ENCODE assay signal across 27 mouse cellular contexts in the genomic region with DNA sequence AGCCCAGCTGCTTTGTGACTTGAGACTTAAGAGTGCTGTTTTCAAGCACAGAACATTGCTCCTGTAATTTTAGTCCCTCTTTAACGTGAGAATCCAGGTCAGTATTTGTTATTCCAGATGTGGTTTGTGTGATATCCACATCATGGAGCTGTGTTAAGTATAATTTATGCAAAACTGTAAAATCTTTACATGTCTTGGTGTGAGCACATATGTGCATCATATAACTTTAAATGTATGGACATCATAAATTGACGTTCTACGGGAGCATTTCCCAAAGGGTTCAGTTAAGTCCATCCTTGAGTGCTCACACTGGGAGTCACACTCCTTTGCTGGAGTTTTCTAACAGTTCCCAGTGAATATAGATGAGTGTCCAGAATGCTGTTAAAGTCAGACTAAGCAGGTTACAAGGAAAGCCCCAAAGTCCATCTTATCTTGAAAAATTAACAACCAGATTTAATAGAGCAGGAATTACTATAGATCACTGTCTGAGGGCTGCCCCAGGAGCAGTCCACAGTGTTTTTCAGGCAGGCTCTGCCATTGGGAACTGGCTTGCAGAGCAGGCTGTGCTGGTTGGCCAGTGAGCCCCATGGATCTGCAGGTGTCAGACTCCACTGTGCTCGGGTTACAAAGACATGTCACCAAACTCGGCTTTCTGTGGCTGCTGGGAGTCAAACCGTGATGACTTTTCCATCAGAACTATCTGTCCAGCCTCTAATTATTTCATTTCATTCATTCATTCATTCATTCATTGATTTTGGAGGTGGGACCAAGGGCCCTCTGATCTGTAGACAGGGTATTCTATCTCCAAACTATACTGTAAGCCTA. TPM values are rescaled to one million over a fixed set of nuclear protein-coding genes. Genes with fewer than 3 reads are reported as not detected.
DNase-seq lines count a peak whose midpoint lies in the region.
"Had no signal": no experiment of that assay in that cellular context is flagged by ENCODE, and none has a peak within 500 bp of the region (broad histone marks: within the 10 kb centered on the region; RNA-seq: fewer than 3 reads in every experiment).

No protein-coding gene starts in this region.

- H3K4me3 ChIP-seq in embryonic facial prominence, embryonic 10.5 days, result no peak overlapping the region
- H3K4me3 ChIP-seq: embryonic facial prominence, embryonic 13.5 days; embryonic facial prominence, embryonic 15.5 days; erythroblast, embryonic 14.5 days; forebrain, embryonic 10.5 days; forebrain, embryonic 12.5 days had no signal

- no peaks in the 10 kb centered on the region for H3K9me3 ChIP-seq in embryonic facial prominence, embryonic 10.5 days
- H3K9me3 ChIP-seq: embryonic facial prominence, embryonic 13.5 days; embryonic facial prominence, embryonic 15.5 days; forebrain, embryonic 10.5 days; forebrain, embryonic 12.5 days had no signal

- DNase-seq in embryo, embryonic 10 days (ENCODE audit: low spot score), result peak; percentile 21
- no peak for DNase-seq in embryo, embryonic 9.5 days (ENCODE audit: extremely low spot score)
- peak; percentile 94 for DNase-seq in 3T3-L1 (ENCODE audit: low read depth, low spot score)
- DNase-seq in embryonic facial prominence, embryonic 10.5 days (ENCODE audit: low spot score), result peak; percentile 13
- DNase-seq in gastrocnemius, postnatal 25 days, result no peak
- DNase-seq: adrenal gland, adult 8-10 months; adrenal gland, postnatal 14 days; adrenal gland, postnatal 36 days; cerebellum, adult 11-12 months; cerebellum, adult 2 months; cerebellum, adult 9-10 months; cerebellum, postnatal 10 days; cerebellum, postnatal 25 days had no signal

- no peak overlapping the region for H3K27ac ChIP-seq in embryonic facial prominence, embryonic 10.5 days (replicated peaks)
- H3K27ac ChIP-seq: embryonic facial prominence, embryonic 13.5 days; embryonic facial prominence, embryonic 15.5 days; forebrain, embryonic 10.5 days; forebrain, embryonic 12.5 days had no signal

- H3K36me3 ChIP-seq in embryonic facial prominence, embryonic 10.5 days (replicated peaks), result no peaks in the 10 kb centered on the region
- H3K36me3 ChIP-seq: embryonic facial prominence, embryonic 13.5 days; embryonic facial prominence, embryonic 15.5 days; forebrain, embryonic 10.5 days; forebrain, embryonic 12.5 days had no signal

- 54% methylated on average over 6 of the region's 6 CpGs for WGBS in embryonic facial prominence, embryonic 10.5 days

- H3K4me1 ChIP-seq in embryonic facial prominence, embryonic 10.5 days, result no peaks in the 10 kb centered on the region
- H3K4me1 ChIP-seq: embryonic facial prominence, embryonic 13.5 days; embryonic facial prominence, embryonic 15.5 days; forebrain, embryonic 10.5 days; forebrain, embryonic 12.5 days had no signal

- no peaks in the 10 kb centered on the region for H3K27me3 ChIP-seq in embryonic facial prominence, embryonic 10.5 days (replicated peaks; ENCODE audit: low read depth, poor library complexity, severe bottlenecking)
- H3K27me3 ChIP-seq: embryonic facial prominence, embryonic 13.5 days; embryonic facial prominence, embryonic 15.5 days; forebrain, embryonic 12.5 days had no signal

RNA-seq across cellular contexts. Expression of gene Lyz1, which starts 2.4 kb away (rescaled TPM):
- polyA plus RNA-seq in embryonic facial prominence, embryonic 10.5 days (2016; fragmentation: Nextera tagmentation; extraction: Ambion mirVana), result not detected in 2 replicates
- 1 to 10 TPM; 5.1 to 6.8 TPM for total RNA-seq in gastrocnemius, postnatal 25 days (2021)
- total RNA-seq: ES-E14, MEL had no signal
- polyA plus RNA-seq: C2C12; embryonic facial prominence, embryonic 11.5 days; embryonic facial prominence, embryonic 13.5 days; erythroblast, embryonic 14.5 days; forebrain, embryonic 10.5 days; forebrain, embryonic 12.5 days; forebrain, embryonic 14.5 days; forebrain, embryonic 16.5 days had no signal

RNA-seq across cellular contexts. Expression of gene Lyz2, which starts 8.1 kb away (rescaled TPM):
- polyA plus RNA-seq in embryonic facial prominence, embryonic 10.5 days (2016; fragmentation: Nextera tagmentation; extraction: Ambion mirVana), result 7.2 and 11.9 TPM in 2 replicates
- total RNA-seq in gastrocnemius, postnatal 25 days (2021), result 10 to 100 TPM; 36.4 to 45.3 TPM
- total RNA-seq: MEL had no signal

RNA-seq across cellular contexts. Expression of gene 9530003J23Rik, which starts 51.8 kb away (rescaled TPM):
- polyA plus RNA-seq in embryonic facial prominence, embryonic 10.5 days (2016; fragmentation: Nextera tagmentation; extraction: Ambion mirVana), result not detected in 2 replicates
- not detected for total RNA-seq in gastrocnemius, postnatal 25 days (2021)
- total RNA-seq: adrenal gland, adult 18-20 months; adrenal gland, adult 8-10 months; adrenal gland, postnatal 14 days; adrenal gland, postnatal 36 days; ES-E14; MEL had no signal
- polyA plus RNA-seq: cerebellum, adult 2 months; cortical plate, adult 2 months; embryonic facial prominence, embryonic 11.5 days; embryonic facial prominence, embryonic 13.5 days; embryonic facial prominence, embryonic 15.5 days; erythroblast, embryonic 14.5 days; forebrain, embryonic 10.5 days; forebrain, embryonic 12.5 days; forebrain, embryonic 14.5 days; forebrain, embryonic 16.5 days; frontal cortex, adult 2 months had no signal

Comparison
In these comparisons a context has a peak if more than half of its experiments do, and no peak if none do; other contexts are left out.
1. DNase-seq: peak in embryo, embryonic 10 days (single experiment), 3T3-L1 (single experiment) and embryonic facial prominence, embryonic 10.5 days (single experiment); none in embryo, embryonic 9.5 days (single experiment) and gastrocnemius, postnatal 25 days (single experiment).